Mouse (Mus musculus) heart, postnatal 0 days (tissue): ENCODE data around the gene Ophn1. TPM values are rescaled to one million over a fixed set of nuclear protein-coding genes. Genes with fewer than 3 reads are reported as not detected.
A peak's percentile ranks its signal among the peaks of the same experiment; 100 is the strongest.

Experiments used
- ATAC-seq: fragments of 200-750 bp; cut with Nextera tagmentation; 2 replicates; pipeline ENCODE4 v1.8.0; 2017; ENCODE audit warnings: low read depth, moderate number of reproducible peaks, moderate library complexity; ENCODE audit not compliant: insufficient read depth
- DNase-seq: peaks from one replicate; pipeline ENCODE4 v3.0.0-alpha.2; 2016; ENCODE audit warnings: low spot score
- H3K27ac ChIP-seq: fragments of 300-500 bp; sonication (generic); 2 replicates; pipeline ENCODE4 v1.5.1; 2014; ENCODE audit warnings: low read depth, mild to moderate bottlenecking
- H3K27me3 ChIP-seq: fragments of 300-500 bp; sonication (generic); 2 replicates; pipeline ENCODE4 v1.6.1; 2014; ENCODE audit warnings: low read length, mixed read lengths; ENCODE audit not compliant: control insufficient read depth, insufficient read depth
- H3K36me3 ChIP-seq: fragments of 300-500 bp; sonication (generic); replicated peaks from 2 replicates; pipeline ENCODE4 v1.6.1; 2014; ENCODE audit warnings: low read length, mixed read lengths; ENCODE audit not compliant: control insufficient read depth, insufficient read depth
- H3K4me1 ChIP-seq: fragments of 300-500 bp; sonication (generic); 2 replicates; pipeline ENCODE4 v1.6.1; 2014; ENCODE audit warnings: antibody characterized with exemption; ENCODE audit not compliant: control insufficient read depth, insufficient read depth
- H3K4me2 ChIP-seq: fragments of 300-500 bp; sonication (generic); 2 replicates; pipeline ENCODE4 v1.6.1; 2014; ENCODE audit warnings: low read depth, mild to moderate bottlenecking, low read length, moderate library complexity
- H3K4me3 ChIP-seq: fragments of 300-500 bp; sonication (generic); 2 replicates; pipeline ENCODE4 v1.5.1; 2014; ENCODE audit warnings: low read depth, low read length
- H3K9ac ChIP-seq: fragments of 300-500 bp; sonication (generic); replicated peaks from 2 replicates; pipeline ENCODE4 v1.6.1; 2014; ENCODE audit warnings: low read depth, low read length, mixed read lengths
- H3K9me3 ChIP-seq: fragments of 300-500 bp; sonication (generic); replicated peaks from 2 replicates; pipeline ENCODE4 v1.6.1; 2016; ENCODE audit warnings: low read length; ENCODE audit not compliant: control insufficient read depth
- CTCF ChIP-seq: IDR thresholded peaks from 2 replicates; pipeline ENCODE4 v1.5.1; 2016; ENCODE audit warnings: antibody characterized with exemption, control low read depth, low read depth
- EP300 ChIP-seq: IDR thresholded peaks from 2 replicates; pipeline ENCODE4 v1.6.1; 2016; ENCODE audit warnings: antibody characterized with exemption, low read depth
- WGBS: fragments of 180-500 bp; shearing (Covaris S2); extraction: QIAGEN DNeasy Blood & Tissue Kit; methylation state at CpG from one replicate; pipeline ENCODE4 v1.1.7; 2014; 5-methylcytosine and 5-hydroxymethylcytosine counted together
- polyA plus RNA-seq: library from polyadenylated mRNA; unstranded; fragments of >200 nt; fragmentation: Nextera tagmentation; extraction: Ambion mirVana; gene quantifications from 2 replicates; pipeline ENCODE4 v1.2.1, GENCODE M21; 2015
- total RNA-seq: library from RNA; depleted of rRNA; stranded (reverse); fragments of >200 nt; gene quantifications from 2 replicates; pipeline ENCODE4 v1.2.3, GENCODE M21; 2014; ENCODE audit warnings: low replicate concordance

The Ophn1 gene
- total and polyA plus RNA-seq, 2 experiments from 2014 or later = 7.6 to 22.2 TPM

DNA sequence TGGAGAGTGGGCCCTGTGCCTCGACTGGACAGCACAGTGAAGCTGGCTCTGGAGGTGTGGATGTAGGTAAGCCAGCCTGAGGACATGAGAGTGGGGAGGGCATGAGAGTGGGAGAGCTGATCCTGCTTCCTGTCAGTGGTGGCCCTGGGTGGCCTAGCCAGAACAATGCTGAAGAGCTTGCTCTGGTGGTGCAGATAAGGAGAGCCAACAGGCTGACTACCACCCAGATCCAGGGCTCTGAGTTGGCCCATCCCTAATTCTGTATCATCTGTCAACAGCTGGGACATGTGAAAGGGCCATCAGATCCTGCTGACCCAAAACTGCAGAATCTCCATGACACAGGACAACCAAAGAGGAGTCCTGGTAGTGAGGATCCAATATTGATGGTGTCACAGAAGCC is 18.1 kb upstream of the Ophn1 start:
- H3K27me3 ChIP-seq = no peaks in the 10 kb centered on the region
- no peak for TF ChIP-seq CTCF
- TF ChIP-seq EP300 = no peak
- no peaks in the 10 kb centered on the region for H3K36me3 ChIP-seq
- no peak overlapping the region for H3K4me2 ChIP-seq
- no peaks in the 10 kb centered on the region for H3K9me3 ChIP-seq
- 36% methylated on average over 1 of the region's 1 CpGs for WGBS
- H3K9ac ChIP-seq = no peak overlapping the region
- H3K27ac ChIP-seq = no peak overlapping the region
- H3K4me1 ChIP-seq = no peaks in the 10 kb centered on the region
- ATAC-seq (no peak), DNase-seq (no peak)
- no peak overlapping the region for H3K4me3 ChIP-seq

- Histone ChIP-seq H3K27me3 (no peaks in the 10 kb centered on the region), H3K4me2 (no peak overlapping the region), H3K36me3 (no peaks in the 10 kb centered on the region), H3K4me3 (no peak overlapping the region), H3K9me3 (no peaks in the 10 kb centered on the region), H3K27ac (no peak overlapping the region), H3K9ac (no peak overlapping the region), H3K4me1 (no peaks in the 10 kb centered on the region)
- ATAC-seq (no peak), DNase-seq (no peak)
- TF ChIP-seq EP300 = no peak
- TF ChIP-seq CTCF = no peak
- 75% methylated on average over 6 of the region's 6 CpGs for WGBS
Observed at GRCm38 (mm10) chrX:98904226-98904625, 13.4 kb upstream of the Ophn1 start.

- no peak overlapping the region for H3K9ac ChIP-seq
- H3K27me3 ChIP-seq = no peaks in the 10 kb centered on the region
- H3K36me3 ChIP-seq = no peaks in the 10 kb centered on the region
- TF ChIP-seq CTCF (no peak), EP300 (no peak)
- no peaks in the 10 kb centered on the region for H3K9me3 ChIP-seq
- no peak for ATAC-seq
- no peaks in the 10 kb centered on the region for H3K4me1 ChIP-seq
- H3K4me2 ChIP-seq = no peak overlapping the region
- H3K27ac ChIP-seq = no peak overlapping the region
- WGBS = 39% methylated on average over 3 of the region's 3 CpGs
- no peak overlapping the region for H3K4me3 ChIP-seq
- no peak for DNase-seq
Observed at GRCm38 (mm10) chrX:98898307-98898706, 7.5 kb upstream of the Ophn1 start.

DNA sequence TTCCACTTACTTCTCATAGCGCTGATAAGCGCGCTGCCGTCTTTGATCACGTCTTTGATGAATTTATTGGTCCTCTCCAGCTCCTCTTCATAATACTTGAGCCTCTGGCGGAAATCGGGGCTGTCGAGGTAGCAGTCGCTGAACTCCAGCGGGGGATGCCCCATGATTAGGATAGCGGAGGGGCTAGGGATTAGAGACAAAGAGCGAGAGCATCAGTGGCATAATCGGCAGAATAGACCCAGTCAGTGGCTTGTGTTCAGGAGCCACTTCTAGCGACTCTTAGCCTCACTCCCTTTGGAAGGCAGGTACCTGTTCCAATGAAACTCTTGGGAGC is 786 bp downstream of the Ophn1 start:
- Histone ChIP-seq H3K4me1 (no peaks in the 10 kb centered on the region), H3K9me3 (no peaks in the 10 kb centered on the region), H3K27ac (peak overlapping the region; percentile 74), H3K4me3 (peak overlapping the region; percentile 64), H3K27me3 (no peaks in the 10 kb centered on the region), H3K9ac (peak overlapping the region; percentile 58), H3K36me3 (no peaks in the 10 kb centered on the region), H3K4me2 (peak overlapping the region; percentile 72)
- 7% methylated on average over 14 of the region's 14 CpGs for whole genome bisulfite sequencing
- TF ChIP-seq CTCF (no peak), EP300 (no peak)
- no peak for ATAC-seq
- no peak for DNase-seq

DNA sequence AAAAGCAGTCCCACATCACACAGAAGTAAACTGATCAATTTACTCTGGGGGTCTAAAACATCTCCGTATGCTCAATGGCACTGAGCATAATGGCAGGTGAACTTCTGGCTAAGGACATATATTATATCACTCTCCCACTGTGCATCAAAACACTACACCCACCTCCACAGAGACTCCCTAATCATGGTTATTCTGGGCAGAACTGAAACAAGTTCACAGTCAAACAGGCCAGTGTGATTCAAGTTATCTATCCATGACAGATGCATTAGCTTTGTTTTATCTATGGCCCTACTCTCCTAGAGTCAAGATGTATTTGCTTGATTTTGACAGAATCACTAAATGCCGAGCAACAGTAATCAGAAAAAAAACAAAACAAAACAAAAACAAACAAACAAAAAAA is 8.8 kb downstream of the Ophn1 start:
- WGBS = 84% methylated on average over 2 of the region's 2 CpGs
- ATAC-seq = no peak

GRCm38 (mm10) chrX:98881085-98881484 is 9.7 kb downstream of the Ophn1 start:
- H3K4me2 ChIP-seq = no peak overlapping the region
- no peaks in the 10 kb centered on the region for H3K27me3 ChIP-seq
- H3K4me1 ChIP-seq = no peaks in the 10 kb centered on the region
- no peaks in the 10 kb centered on the region for H3K9me3 ChIP-seq
- no peak overlapping the region for H3K9ac ChIP-seq
- TF ChIP-seq EP300 (no peak), CTCF (no peak)
- ATAC-seq (no peak), DNase-seq (no peak)
- 75% methylated on average over 2 of the region's 2 CpGs for WGBS
- H3K4me3 ChIP-seq = no peak overlapping the region
- no peaks in the 10 kb centered on the region for H3K36me3 ChIP-seq
- no peak overlapping the region for H3K27ac ChIP-seq

More for the DNA sequence above, 8.8 kb downstream of the Ophn1 start:
- Histone ChIP-seq H3K9ac (no peak overlapping the region), H3K4me2 (no peak overlapping the region), H3K36me3 (no peaks in the 10 kb centered on the region), H3K4me1 (no peaks in the 10 kb centered on the region), H3K27me3 (no peaks in the 10 kb centered on the region), H3K4me3 (no peak overlapping the region), H3K27ac (no peak overlapping the region), H3K9me3 (no peaks in the 10 kb centered on the region)
- no peak for DNase-seq
- TF ChIP-seq CTCF = no peak
- TF ChIP-seq EP300 = no peak
